Mouse (Mus musculus): ENCODE measurements around the gene Tmem229b. TPM values are rescaled to one million over a fixed set of nuclear protein-coding genes. Genes with fewer than 3 reads are reported as not detected.

Gene Tmem229b
- 3.3 TPM in 2 replicates for polyA plus RNA-seq (2015; fragmentation: Nextera tagmentation; extraction: Ambion mirVana)

GRCm38 (mm10) chr12:79007126-79007753, at the start of gene Tmem229b:
Gene Tmem229b (minus strand): TSS chr12:79007627.
- Histone ChIP-seq H3K9me3 (replicated peaks; ENCODE audit: low read length) (no peaks in the 10 kb centered on the region), H3K4me2 (ENCODE audit: low read length) (peak within 1 kb of the TSS; percentile 87), H3K4me1 (replicated peaks; ENCODE audit: insufficient read depth, low read length) (no peaks in the 10 kb centered on the region), H3K27me3 (ENCODE audit: insufficient read depth, low read length) (no peaks in the 10 kb centered on the region), H3K36me3 (ENCODE audit: insufficient read depth, low read length) (no peaks in the 10 kb centered on the region), H3K4me3 (replicated peaks; ENCODE audit: low read depth, low read length) (peak within 1 kb of the TSS; percentile 97), H3K27ac (0 out of 2 replicates have a peak within 1 kb of the TSS, but pooled peaks have one; percentile 8), H3K9ac (ENCODE audit: low read depth, low read length) (peak within 1 kb of the TSS; percentile 80)
- no peak for TF ChIP-seq CTCF (IDR thresholded peaks at IDR 0.05; ENCODE audit: low read depth)
- 2% methylated on average over 49 of the region's 49 CpGs for WGBS
- ATAC-seq (replicated peaks; ENCODE audit: low FRiP score, low read depth) (peak; percentile 63; the same call in 1 of the 2 replicates), DNase-seq (ENCODE audit: low spot score) (peak; percentile 62)

GRCm38 (mm10) chr12:79055276-79055675, 47.8 kb upstream of the Tmem229b start:
- H3K9ac ChIP-seq (ENCODE audit: low read depth, low read length), result no peak overlapping the region
- H3K9me3 ChIP-seq (replicated peaks; ENCODE audit: low read length), result no peaks in the 10 kb centered on the region
- DNase-seq (ENCODE audit: low spot score), result no peak
- ATAC-seq (replicated peaks; ENCODE audit: low FRiP score, low read depth), result no peak
- peaks cover 11% of the 10 kb centered on the region for H3K36me3 ChIP-seq (ENCODE audit: insufficient read depth, low read length)
- H3K27me3 ChIP-seq (ENCODE audit: insufficient read depth, low read length), result no peaks in the 10 kb centered on the region
- H3K4me3 ChIP-seq (replicated peaks; ENCODE audit: low read depth, low read length), result no peak overlapping the region
- H3K27ac ChIP-seq, result no peak overlapping the region
- H3K4me1 ChIP-seq (replicated peaks; ENCODE audit: insufficient read depth, low read length), result no peaks in the 10 kb centered on the region
- no peak for TF ChIP-seq CTCF (IDR thresholded peaks at IDR 0.05; ENCODE audit: low read depth)
- 85% methylated on average over 7 of the region's 7 CpGs for WGBS
- no peak overlapping the region for H3K4me2 ChIP-seq (ENCODE audit: low read length)

GRCm38 (mm10) chr12:79052073-79052472, 44.6 kb upstream of the Tmem229b start:
- Histone ChIP-seq H3K4me3 (replicated peaks; ENCODE audit: low read depth, low read length) (no peak overlapping the region), H3K27ac (no peak overlapping the region), H3K27me3 (ENCODE audit: insufficient read depth, low read length) (no peaks in the 10 kb centered on the region), H3K9ac (ENCODE audit: low read depth, low read length) (no peak overlapping the region), H3K4me2 (ENCODE audit: low read length) (no peak overlapping the region), H3K4me1 (replicated peaks; ENCODE audit: insufficient read depth, low read length) (no peaks in the 10 kb centered on the region), H3K9me3 (replicated peaks; ENCODE audit: low read length) (no peaks in the 10 kb centered on the region), H3K36me3 (ENCODE audit: insufficient read depth, low read length) (peaks cover 7% of the 10 kb centered on the region)
- no peak for ATAC-seq (replicated peaks; ENCODE audit: low FRiP score, low read depth)
- WGBS, result 79% methylated on average over 2 of the region's 2 CpGs
- TF ChIP-seq CTCF (IDR thresholded peaks at IDR 0.05; ENCODE audit: low read depth), result no peak
- DNase-seq (ENCODE audit: low spot score), result no peak

GRCm38 (mm10) chr12:79050545-79051212, 43.3 kb upstream of the Tmem229b start:
- Histone ChIP-seq H3K9ac (ENCODE audit: low read depth, low read length) (no peak overlapping the region), H3K4me3 (replicated peaks; ENCODE audit: low read depth, low read length) (no peak overlapping the region), H3K27me3 (ENCODE audit: insufficient read depth, low read length) (no peaks in the 10 kb centered on the region), H3K36me3 (ENCODE audit: insufficient read depth, low read length) (peaks cover 7% of the 10 kb centered on the region), H3K9me3 (replicated peaks; ENCODE audit: low read length) (no peaks in the 10 kb centered on the region), H3K4me1 (replicated peaks; ENCODE audit: insufficient read depth, low read length) (no peaks in the 10 kb centered on the region), H3K27ac (no peak overlapping the region), H3K4me2 (ENCODE audit: low read length) (no peak overlapping the region)
- no peak for TF ChIP-seq CTCF (IDR thresholded peaks at IDR 0.05; ENCODE audit: low read depth)
- DNase-seq (ENCODE audit: low spot score) (no peak), ATAC-seq (replicated peaks; ENCODE audit: low FRiP score, low read depth) (no peak)
- 69% methylated on average over 3 of the region's 3 CpGs for WGBS

- H3K27me3 ChIP-seq (ENCODE audit: insufficient read depth, low read length), result no peaks in the 10 kb centered on the region
- WGBS, result 50% methylated on average over 2 of the region's 2 CpGs
- TF ChIP-seq CTCF (IDR thresholded peaks at IDR 0.05; ENCODE audit: low read depth), result no peak
- no peaks in the 10 kb centered on the region for H3K9me3 ChIP-seq (replicated peaks; ENCODE audit: low read length)
- no peak overlapping the region for H3K9ac ChIP-seq (ENCODE audit: low read depth, low read length)
- H3K4me1 ChIP-seq (replicated peaks; ENCODE audit: insufficient read depth, low read length), result no peaks in the 10 kb centered on the region
- DNase-seq (ENCODE audit: low spot score), result no peak
- H3K27ac ChIP-seq, result no peak overlapping the region
- no peak overlapping the region for H3K4me3 ChIP-seq (replicated peaks; ENCODE audit: low read depth, low read length)
- no peak for ATAC-seq (replicated peaks; ENCODE audit: low FRiP score, low read depth)
- H3K36me3 ChIP-seq (ENCODE audit: insufficient read depth, low read length), result no peaks in the 10 kb centered on the region
- H3K4me2 ChIP-seq (ENCODE audit: low read length), result no peak overlapping the region
These were observed 42.4 kb upstream of the Tmem229b start for GRCm38 (mm10) chr12:79049807-79050206.

- Histone ChIP-seq H3K36me3 (ENCODE audit: insufficient read depth, low read length) (no peaks in the 10 kb centered on the region), H3K9ac (ENCODE audit: low read depth, low read length) (no peak overlapping the region), H3K4me1 (replicated peaks; ENCODE audit: insufficient read depth, low read length) (no peaks in the 10 kb centered on the region), H3K4me3 (replicated peaks; ENCODE audit: low read depth, low read length) (no peak overlapping the region), H3K27me3 (ENCODE audit: insufficient read depth, low read length) (no peaks in the 10 kb centered on the region), H3K4me2 (ENCODE audit: low read length) (no peak overlapping the region), H3K9me3 (replicated peaks; ENCODE audit: low read length) (no peaks in the 10 kb centered on the region), H3K27ac (no peak overlapping the region)
- WGBS, result 88% methylated on average over 1 of the region's 1 CpGs
- no peak for ATAC-seq (replicated peaks; ENCODE audit: low FRiP score, low read depth)
- no peak for DNase-seq (ENCODE audit: low spot score)
- no peak for TF ChIP-seq CTCF (IDR thresholded peaks at IDR 0.05; ENCODE audit: low read depth)
These were observed 41.5 kb upstream of the Tmem229b start for GRCm38 (mm10) chr12:79048898-79049297.

Data from kidney, postnatal 0 days (tissue).